Mouse (Mus musculus) spleen, postnatal 36 days (tissue): ENCODE results near the gene Tpp1.
"Not testable (repeated sequence)": the region's sequence is repeated elsewhere in the genome, so short reads cannot be mapped to it uniquely, and the experiment has no call there.

Experiments
- DNase-seq, 2 experiments: peaks; one replicate each; pipeline ENCODE4 v3.0.0; 2022; ENCODE audit warnings: low spot score in 2 of 2, mixed read lengths in 1 of 2

The Tpp1 gene

DNA sequence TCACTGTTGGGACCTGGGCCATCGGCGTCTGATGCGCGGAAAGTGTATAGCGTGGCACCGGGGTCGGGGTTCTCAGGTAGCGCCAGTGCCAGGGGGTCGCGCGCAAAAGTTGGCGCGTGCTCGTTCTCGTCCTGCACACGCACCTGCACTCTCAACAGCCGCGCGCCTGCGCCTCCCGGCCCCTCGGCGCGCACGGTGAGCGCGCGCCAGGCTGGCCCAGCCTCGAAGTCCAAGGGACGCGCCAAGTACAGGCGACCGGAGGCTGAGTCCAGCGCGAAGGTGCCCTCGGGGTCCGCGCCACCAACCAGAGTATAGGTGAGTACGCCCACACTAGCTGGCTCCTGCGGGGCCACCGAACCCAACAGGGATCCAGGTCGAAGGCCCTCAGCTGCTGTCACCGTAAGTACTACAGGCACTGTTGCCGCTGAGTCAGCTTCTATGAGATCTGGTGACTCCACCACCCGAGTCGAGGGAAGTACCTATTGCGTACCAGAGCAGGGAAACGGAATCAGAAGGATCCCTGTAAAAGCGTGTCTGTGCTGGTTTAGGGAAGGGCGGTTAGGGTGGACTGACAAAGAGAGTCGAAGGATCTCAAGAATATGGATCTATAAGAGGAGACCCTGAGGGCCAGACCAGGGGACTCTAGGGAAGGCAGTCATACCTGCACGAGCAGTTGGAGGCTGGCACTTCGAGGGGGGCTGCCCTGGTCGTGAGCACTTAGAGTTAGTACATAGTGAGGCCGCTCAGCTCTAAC lies 10.7 kb upstream of the Tpp1 start:
- no peak for DNase-seq

- no peak for DNase-seq
Measured at GRCm38 (mm10) chr7:105761813-105762484, 9.9 kb upstream of the Tpp1 start.

- no peak for DNase-seq
Measured at GRCm38 (mm10) chr7:105753281-105753680, 1.2 kb upstream of the Tpp1 start.

GRCm38 (mm10) chr7:105752716-105753115 lies 681 bp upstream of the Tpp1 start:
- no peak for DNase-seq

- DNase-seq = no peak
Measured at GRCm38 (mm10) chr7:105747776-105748175, 4.3 kb downstream of the Tpp1 start.

DNA sequence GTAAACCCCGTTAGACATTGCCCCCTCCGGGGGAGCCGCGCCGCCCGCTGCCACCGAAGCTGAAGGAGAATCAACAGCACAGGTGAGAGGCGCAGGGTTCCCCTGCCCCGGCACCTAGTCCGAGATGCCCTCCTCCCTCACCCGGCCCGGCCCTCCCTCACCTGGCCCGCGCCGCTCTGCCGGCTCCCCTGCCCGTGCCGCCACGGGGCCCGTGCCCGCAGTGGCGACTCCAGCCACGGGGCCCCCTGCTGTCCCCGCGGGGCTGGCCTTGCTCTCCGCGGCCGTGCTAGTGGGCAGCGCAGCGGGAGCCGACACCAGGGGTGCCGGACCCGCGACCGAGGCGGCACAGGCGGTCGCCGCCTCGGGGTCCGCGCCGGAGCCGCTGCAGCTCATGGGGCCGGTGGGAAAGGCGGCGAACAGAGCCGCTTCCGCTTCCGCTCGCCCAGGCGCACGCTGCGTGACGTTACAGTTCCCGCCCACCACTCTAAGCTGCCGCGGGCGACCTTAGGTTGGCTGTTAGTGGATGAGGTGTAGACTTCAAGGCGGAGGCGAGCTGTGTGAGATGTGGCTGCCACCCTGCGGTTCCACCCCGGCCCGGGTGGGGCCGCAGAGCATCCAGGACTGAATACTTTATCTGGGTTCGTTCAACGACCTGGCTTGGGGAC lies 8.0 kb downstream of the Tpp1 start, which contains the start of gene Taf10:
Gene Taf10 (minus strand): TSS at position 436 of the 665 bp plus-strand sequence.
- DNase-seq = peak; percentile 90 to 93

GRCm38 (mm10) chr7:105743246-105743925 lies 8.6 kb downstream of the Tpp1 start:
- not testable (repeated sequence) for DNase-seq

- DNase-seq = not testable (repeated sequence)
Measured at GRCm38 (mm10) chr7:105742539-105743215, 9.4 kb downstream of the Tpp1 start.

- DNase-seq = no peak
Measured at GRCm38 (mm10) chr7:105741978-105742377, 10.1 kb downstream of the Tpp1 start.

- no peak for DNase-seq
Measured at GRCm38 (mm10) chr7:105740851-105741250, 11.2 kb downstream of the Tpp1 start.

- no peak for DNase-seq
Measured at GRCm38 (mm10) chr7:105740089-105740795, 11.8 kb downstream of the Tpp1 start.

DNA sequence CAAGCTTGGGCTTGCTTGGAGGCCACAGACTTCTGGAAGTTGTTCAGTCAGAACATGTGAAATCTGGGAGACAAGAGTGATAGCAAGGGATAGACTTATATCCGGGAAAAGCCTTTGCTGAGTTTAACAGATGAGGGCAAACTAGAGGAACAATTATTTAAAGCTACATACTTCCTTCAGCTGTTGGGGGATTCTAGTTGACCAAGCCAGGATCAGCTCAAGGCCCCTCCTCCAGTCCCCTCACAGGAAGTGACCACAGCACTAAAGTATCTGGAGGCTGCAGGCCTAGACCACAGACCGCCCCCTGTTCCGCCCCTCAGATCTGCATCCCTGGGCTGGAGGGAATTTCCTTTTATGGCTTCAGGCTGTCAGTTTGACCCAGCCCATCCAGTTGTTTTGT lies 13.1 kb downstream of the Tpp1 start:
- DNase-seq = peak; percentile 36

DNA sequence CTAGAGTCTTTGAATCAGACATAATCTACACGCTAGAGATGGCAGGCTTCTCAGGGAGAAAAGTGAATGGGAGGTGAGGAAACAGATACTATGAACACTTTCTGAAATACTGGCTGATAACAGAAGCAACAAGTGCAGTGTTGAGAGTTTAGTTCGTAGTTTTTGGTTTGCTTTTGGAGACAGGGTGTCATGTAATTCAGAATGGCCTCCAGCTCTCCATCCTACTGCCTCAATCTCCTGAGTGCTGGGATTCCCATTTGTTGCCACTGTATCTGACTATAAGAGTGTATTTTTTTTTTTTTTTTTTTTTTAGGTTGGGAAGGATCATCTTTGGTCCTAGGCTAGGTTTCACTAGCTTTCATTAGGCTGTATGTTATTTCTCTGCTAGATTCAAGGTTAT lies 13.7 kb downstream of the Tpp1 start:
- no peak for DNase-seq

DNA sequence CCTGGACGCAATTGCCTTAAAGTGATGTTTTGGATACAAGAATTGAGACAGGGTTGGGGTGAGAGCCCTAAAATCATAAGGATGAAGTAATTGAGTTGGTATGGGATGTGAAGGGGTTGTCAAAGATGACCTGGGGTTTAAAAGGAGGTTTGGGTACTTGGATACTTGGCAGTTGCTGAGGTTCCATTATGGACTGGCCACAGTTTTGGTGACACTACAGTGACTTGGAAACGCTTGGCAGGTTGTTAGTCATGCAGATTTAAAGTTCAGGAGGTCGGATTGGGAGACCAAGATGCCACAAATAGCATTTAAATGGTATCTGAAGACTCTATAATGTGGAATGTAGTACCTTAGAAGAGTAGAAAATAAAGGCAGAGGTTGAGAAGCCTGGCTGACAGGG lies 14.4 kb downstream of the Tpp1 start:
- no peak for DNase-seq

GRCm38 (mm10) chr7:105736911-105737521 lies 15.0 kb downstream of the Tpp1 start, which contains the start of gene Rrp8:
TSS of gene Rrp8 (minus strand) at chr7:105737385.
- peak; percentile 33 to 35 for DNase-seq

DNA sequence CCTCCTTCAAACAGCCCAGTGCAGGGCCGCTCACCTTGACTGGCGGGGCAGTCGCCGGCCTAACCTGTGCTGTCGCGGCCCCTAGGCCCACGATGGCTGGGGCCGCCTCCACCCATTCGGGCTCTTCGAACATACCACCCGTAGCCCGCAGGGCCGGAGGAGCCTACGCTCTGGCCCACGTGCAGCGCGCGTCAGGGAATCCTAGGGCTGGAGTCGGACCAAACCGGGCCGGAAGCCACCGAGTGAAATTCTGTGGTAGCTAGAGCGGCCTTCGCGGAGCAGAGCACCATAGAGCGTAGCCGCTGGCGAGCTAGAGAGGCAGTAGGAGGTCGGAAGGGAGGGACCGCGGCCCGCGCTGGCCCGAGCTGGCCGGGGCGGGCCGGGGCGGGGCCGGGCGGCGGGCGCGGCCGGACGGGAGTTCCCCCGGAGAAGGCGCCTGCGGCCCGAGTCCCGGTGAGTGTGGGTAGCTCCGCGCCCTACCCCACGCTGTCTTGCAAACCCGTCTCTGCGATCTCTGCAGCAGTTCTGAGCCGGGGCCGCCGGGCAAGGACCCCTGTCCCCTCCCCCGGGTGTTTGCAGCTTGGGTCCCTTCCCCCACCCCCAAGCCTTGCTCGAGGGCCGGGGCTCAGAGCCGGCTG lies 15.7 kb downstream of the Tpp1 start, which contains the start of gene Ilk:
Gene Ilk (plus strand): TSS at position 329 of the 638 bp plus-strand sequence.
- DNase-seq = peak; percentile 90 to 91

- not testable (repeated sequence) for DNase-seq
Measured at GRCm38 (mm10) chr7:105735464-105735863, 16.6 kb downstream of the Tpp1 start.

GRCm38 (mm10) chr7:105734826-105735225 lies 17.2 kb downstream of the Tpp1 start:
- no peak for DNase-seq

- no peak for DNase-seq
Measured at GRCm38 (mm10) chr7:105733836-105734235, 18.2 kb downstream of the Tpp1 start.
